Mouse (Mus musculus): ENCODE measurements around the gene Zfp759. TPM values are rescaled to one million over a fixed set of nuclear protein-coding genes. Genes with fewer than 3 reads are reported as not detected.

Zfp759 gene
- total and polyA plus RNA-seq, 3 experiments = 2.2 to 6.1 (median 2.6) TPM

GRCm38 (mm10) chr13:67108821-67109206 is 12.6 kb upstream of the Zfp759 start:
- Histone ChIP-seq H3K27ac (ENCODE audit: insufficient read depth, low read depth) (no peak overlapping the region), H3K9ac (ENCODE audit: insufficient read depth, low read depth) (peak overlapping the region; percentile 28), H3K36me3 (replicated peaks in 1 of 2; ENCODE audit: control insufficient read depth in 1 of 2, insufficient read depth in 1 of 2, low read length in 1 of 2) (peaks cover 9 to 13% of the 10 kb centered on the region in 2 experiments), H3K4me2 (ENCODE audit: insufficient read depth, low read depth, poor library complexity, severe bottlenecking) (peak overlapping the region; percentile 60; the same call in 1 of the 2 replicates), H3K79me2 (replicated peaks; ENCODE audit: control insufficient read depth, extremely low read depth, insufficient read depth, poor library complexity, severe bottlenecking) (0 out of 2 replicates have a peak, but pooled peaks cover 4% of the 10 kb centered on the region), H3K27me3 (replicated peaks) (no peaks in the 10 kb centered on the region), H3K4me3 (replicated peaks in 1 of 3; ENCODE audit: low read depth in 2 of 3, low read length in 2 of 3, poor library complexity in 1 of 3) (peak overlapping the region; percentile 46 to 91 (median 66)), H3K9me3 (replicated peaks; ENCODE audit: low read length) (no peaks in the 10 kb centered on the region), H3K4me1 (ENCODE audit: control insufficient read depth in 1 of 2, insufficient read depth in 2 of 2) (peaks cover 5 to 22% of the 10 kb centered on the region in 2 experiments)
- in situ Hi-C loops (cut with MboI; ENCODE audit: low pct_ligation_motif_present, low pct_unique_long_range_greater_than_20kb, low sequenced_read_pairs) = no loop called here
- no peak for DNase-seq (ENCODE audit: extremely low read depth)
- dilution Hi-C loops (cut with MboI; ENCODE audit: extremely low pct_ligation_motif_present, extremely low pct_unique_long_range_greater_than_20kb, low sequenced_read_pairs) = no loop called here
- TF ChIP-seq E2F4 (IDR thresholded peaks at IDR 0.05; ENCODE audit: insufficient replicate concordance, low read depth, low read length) (no peak; the same call in 1 of the 2 replicates), ZMIZ1 (IDR thresholded peaks at IDR 0.05; ENCODE audit: low read depth, low read length) (no peak), NELFE (IDR thresholded peaks at IDR 0.05; ENCODE audit: low read depth, low read length) (no peak), MAFK (IDR thresholded peaks at IDR 0.05; ENCODE audit: insufficient replicate concordance, low read length) (no peak), SIN3A (IDR thresholded peaks at IDR 0.05; ENCODE audit: low read length) (no peak), EP300 (IDR thresholded peaks at IDR 0.05; ENCODE audit: low read length) (no peak), GABPA (IDR thresholded peaks at IDR 0.05; ENCODE audit: insufficient replicate concordance, low read depth, low read length) (no peak), POLR2AphosphoS2 (IDR thresholded peaks at IDR 0.05; ENCODE audit: low read depth, low read length) (no peak), CTCF (conservative IDR thresholded peaks at IDR 0.05 in 1 of 2, IDR thresholded peaks at IDR 0.05 in 1 of 2; ENCODE audit: low read depth in 2 of 2, low read length in 2 of 2) (peak in 1 of 2 experiments; percentile 42; a peak in 2 of 4 replicates), ZKSCAN1 (IDR thresholded peaks at IDR 0.05; ENCODE audit: borderline replicate concordance, low read depth, low read length) (no peak), SMC3 (IDR thresholded peaks at IDR 0.05; ENCODE audit: low read depth, low read length) (peak; percentile 27), CHD1 (IDR thresholded peaks at IDR 0.05; ENCODE audit: low read depth, low read length) (no peak), BHLHE40 (IDR thresholded peaks at IDR 0.05; ENCODE audit: low read depth, low read length) (no peak), MXI1 (IDR thresholded peaks at IDR 0.05; ENCODE audit: low read depth, low read length) (0 out of 2 replicates have a peak, but pooled peaks have one; percentile 13), ZNF384 (IDR thresholded peaks at IDR 0.05; ENCODE audit: low read depth, low read length) (no peak), NRF1 (IDR thresholded peaks at IDR 0.05; ENCODE audit: low read depth, low read length) (no peak), RAD21 (IDR thresholded peaks at IDR 0.05; ENCODE audit: low read depth, low read length) (no peak), ETS1 (conservative IDR thresholded peaks at IDR 0.05; ENCODE audit: low read depth, low read length) (no peak), USF1 (IDR thresholded peaks at IDR 0.05; ENCODE audit: low read depth, low read length) (no peak), KAT2A (IDR thresholded peaks at IDR 0.05; ENCODE audit: insufficient replicate concordance, low read length) (no peak), ZC3H11A (IDR thresholded peaks at IDR 0.05; ENCODE audit: low read depth, low read length) (no peak), ELF1 (IDR thresholded peaks at IDR 0.05; ENCODE audit: low read depth, low read length) (no peak), CHD2 (IDR thresholded peaks at IDR 0.05; ENCODE audit: low read length) (no peak), MAX (IDR thresholded peaks at IDR 0.05; ENCODE audit: low read length) (peak; percentile 52; the same call in 1 of the 2 replicates), MAZ (IDR thresholded peaks at IDR 0.05; ENCODE audit: low read depth, low read length) (no peak), IRF4 (IDR thresholded peaks at IDR 0.05; ENCODE audit: low read depth, low read length) (no peak), JUN (IDR thresholded peaks at IDR 0.05; ENCODE audit: insufficient read depth, low read depth, low read length) (no peak), PAX5 (IDR thresholded peaks at IDR 0.05; ENCODE audit: low read length) (no peak), USF2 (conservative IDR thresholded peaks at IDR 0.05; ENCODE audit: low read depth, low read length) (no peak), UBTF (IDR thresholded peaks at IDR 0.05; ENCODE audit: low read depth, low read length) (no peak), MYC (IDR thresholded peaks at IDR 0.05; ENCODE audit: low read depth, low read length) (no peak; the same call in none of the 2 replicates), TBP (conservative IDR thresholded peaks at IDR 0.05; ENCODE audit: low read depth, low read length) (peak; percentile 5; the same call in 1 of the 2 replicates), TCF12 (IDR thresholded peaks at IDR 0.05; ENCODE audit: low read depth, low read length) (no peak), HCFC1 (IDR thresholded peaks at IDR 0.05; ENCODE audit: low read depth, low read length) (no peak), POLR2A (IDR thresholded peaks at IDR 0.05; ENCODE audit: low read depth, low read length) (no peak), RCOR1 (conservative IDR thresholded peaks at IDR 0.05; ENCODE audit: low read depth, low read length) (no peak), MEF2A (IDR thresholded peaks at IDR 0.05; ENCODE audit: borderline replicate concordance, low read depth, low read length) (peak; percentile 6; the same call in 1 of the 2 replicates), JUND (conservative IDR thresholded peaks at IDR 0.05; ENCODE audit: low read depth, low read length) (peak; percentile 38; the same call in 1 of the 2 replicates)
